Mouse (Mus musculus) heart, embryonic 10.5 days (tissue): ENCODE results near the gene Nr1h4. TPM values are rescaled to one million over a fixed set of nuclear protein-coding genes. Genes with fewer than 3 reads are reported as not detected.

Source experiments
- DNase-seq: peaks from one replicate; pipeline ENCODE4 v3.0.0-alpha.2; 2017; ENCODE audit warnings: low spot score
- H3K27ac ChIP-seq: fragments of 300-500 bp; sonication (generic); 2 replicates; pipeline ENCODE4 v1.5.1; 2016; ENCODE audit warnings: mild to moderate bottlenecking
- H3K27me3 ChIP-seq: fragments of 300-500 bp; sonication (generic); 2 replicates; pipeline ENCODE4 v1.6.1; 2016; ENCODE audit warnings: mild to moderate bottlenecking; ENCODE audit not compliant: poor library complexity, insufficient read depth, severe bottlenecking
- H3K36me3 ChIP-seq: fragments of 300-500 bp; sonication (generic); 2 replicates; pipeline ENCODE4 v1.6.1; 2016; ENCODE audit warnings: mild to moderate bottlenecking, moderate library complexity
- H3K4me1 ChIP-seq: fragments of 300-500 bp; sonication (generic); 2 replicates; pipeline ENCODE4 v1.6.1; 2016; ENCODE audit warnings: mild to moderate bottlenecking
- H3K4me3 ChIP-seq: fragments of 300-500 bp; sonication (generic); 2 replicates; pipeline ENCODE4 v1.5.1; 2016; ENCODE audit warnings: mild to moderate bottlenecking, moderate library complexity
- H3K9me3 ChIP-seq: fragments of 300-500 bp; sonication (generic); 2 replicates; pipeline ENCODE4 v1.6.1; 2016; ENCODE audit warnings: mild to moderate bottlenecking, moderate library complexity
- WGBS: fragments of 180-500 bp; shearing (Covaris S2); methylation state at CpG from one replicate; pipeline ENCODE4 v1.1.7; 2016; 5-methylcytosine and 5-hydroxymethylcytosine counted together
- polyA plus RNA-seq: library from polyadenylated mRNA; unstranded; fragments of >200 nt; fragmentation: Nextera tagmentation; extraction: Ambion mirVana; gene quantifications from 2 replicates; pipeline ENCODE4 v1.2.1, GENCODE M21; 2016

Nr1h4 gene
- polyA plus RNA-seq, 1 experiment from 2014 or later, result 0.16 TPM

GRCm38 (mm10) chr10:89486995-89487742 is 46.2 kb downstream of the Nr1h4 start:
- Histone ChIP-seq H3K27me3 (no peaks in the 10 kb centered on the region), H3K9me3 (no peaks in the 10 kb centered on the region), H3K36me3 (no peaks in the 10 kb centered on the region), H3K4me1 (no peaks in the 10 kb centered on the region), H3K27ac (no peak overlapping the region), H3K4me3 (no peak overlapping the region)
- WGBS, result 59% methylated on average over 4 of the region's 4 CpGs
- no peak for DNase-seq

DNA sequence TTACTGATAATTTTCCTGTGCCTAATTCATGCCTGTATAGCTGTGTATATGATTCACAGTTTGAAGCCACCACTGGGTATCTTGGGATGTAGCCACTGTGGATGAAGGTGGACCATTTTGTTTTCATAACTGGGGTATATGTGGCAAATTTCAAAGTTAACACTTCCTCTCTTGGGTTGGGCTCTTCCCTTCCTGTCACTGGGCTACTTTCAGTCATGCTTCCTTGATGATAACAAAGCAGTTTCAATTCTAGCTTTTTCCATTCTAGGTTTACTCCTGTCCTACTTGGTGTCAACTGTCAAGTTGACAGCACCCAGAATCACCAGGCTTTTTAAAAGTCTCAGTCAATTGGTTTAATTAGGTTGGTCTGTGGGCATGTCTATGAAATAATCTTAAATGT is 48.5 kb downstream of the Nr1h4 start:
- Histone ChIP-seq H3K9me3 (no peaks in the 10 kb centered on the region), H3K36me3 (no peaks in the 10 kb centered on the region), H3K27me3 (no peaks in the 10 kb centered on the region), H3K4me1 (no peaks in the 10 kb centered on the region), H3K27ac (no peak overlapping the region), H3K4me3 (no peak overlapping the region)
- no peak for DNase-seq

GRCm38 (mm10) chr10:89483812-89484602 is 49.4 kb downstream of the Nr1h4 start:
- Histone ChIP-seq H3K27ac (no peak overlapping the region), H3K27me3 (no peaks in the 10 kb centered on the region)
- WGBS, result 77% methylated on average over 18 of the region's 18 CpGs

GRCm38 (mm10) chr10:89483113-89483512 is 50.3 kb downstream of the Nr1h4 start:
- H3K4me3 ChIP-seq, result no peak overlapping the region
- no peaks in the 10 kb centered on the region for H3K4me1 ChIP-seq
- no peaks in the 10 kb centered on the region for H3K36me3 ChIP-seq
- H3K27me3 ChIP-seq, result no peaks in the 10 kb centered on the region
- H3K27ac ChIP-seq, result no peak overlapping the region
- H3K9me3 ChIP-seq, result no peaks in the 10 kb centered on the region
- 92% methylated on average over 14 of the region's 14 CpGs for WGBS
- no peak for DNase-seq

More at GRCm38 (mm10) chr10:89483812-89484602, 49.4 kb downstream of the Nr1h4 start:
- no peak overlapping the region for H3K4me3 ChIP-seq
- no peaks in the 10 kb centered on the region for H3K4me1 ChIP-seq
- no peaks in the 10 kb centered on the region for H3K9me3 ChIP-seq
- H3K36me3 ChIP-seq, result no peaks in the 10 kb centered on the region
- no peak for DNase-seq

DNA sequence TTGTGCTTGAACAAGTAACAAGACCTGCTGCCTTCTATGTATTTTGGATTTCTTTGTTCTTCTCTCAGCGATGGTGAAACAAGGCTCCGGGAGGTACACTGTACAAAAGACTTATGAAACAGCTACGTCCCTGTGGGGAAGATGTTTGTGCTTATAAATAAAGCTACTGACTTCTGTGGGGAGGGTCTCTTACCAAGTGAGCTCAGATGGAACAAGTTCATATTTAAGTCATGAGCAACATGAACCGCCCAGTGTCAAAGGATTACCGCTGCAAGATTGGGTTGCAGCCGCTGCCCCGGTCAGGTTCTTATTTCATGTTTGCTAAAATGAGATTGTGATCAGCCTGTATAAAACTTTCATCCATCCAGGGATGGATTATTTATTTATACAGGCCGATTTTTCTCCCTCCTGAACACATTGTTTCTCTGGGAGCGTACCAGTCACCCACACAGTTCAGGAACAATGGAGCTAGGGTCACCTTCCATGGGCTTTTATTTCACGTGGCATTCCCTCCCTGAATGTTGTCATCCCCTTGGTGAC is 51.2 kb downstream of the Nr1h4 start:
- no peak overlapping the region for H3K27ac ChIP-seq
- H3K9me3 ChIP-seq, result no peaks in the 10 kb centered on the region
- no peaks in the 10 kb centered on the region for H3K36me3 ChIP-seq
- WGBS, result 82% methylated on average over 10 of the region's 10 CpGs
- no peak for DNase-seq
- H3K4me1 ChIP-seq, result no peaks in the 10 kb centered on the region
- no peak overlapping the region for H3K4me3 ChIP-seq
- no peaks in the 10 kb centered on the region for H3K27me3 ChIP-seq

DNA sequence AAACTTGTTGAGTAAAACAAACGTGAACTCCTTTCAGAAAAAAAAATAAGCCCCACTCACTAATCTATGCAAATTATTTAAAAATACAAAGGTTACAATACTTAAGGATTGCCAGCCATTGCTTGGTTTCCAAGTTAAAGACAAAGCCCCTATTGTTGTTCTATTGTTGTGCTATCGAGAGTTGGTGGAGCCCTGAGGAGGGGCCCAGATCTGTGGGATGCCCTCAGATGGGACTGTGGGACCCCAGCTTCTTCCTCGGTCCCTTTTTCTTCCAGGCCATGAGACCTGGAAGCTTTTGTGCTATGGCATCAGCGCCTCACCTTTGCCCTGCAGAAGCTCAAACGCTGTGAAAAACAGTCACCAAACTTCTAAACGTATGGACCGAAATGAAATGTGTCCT is 51.7 kb downstream of the Nr1h4 start:
- Histone ChIP-seq H3K27ac (no peak overlapping the region), H3K9me3 (no peaks in the 10 kb centered on the region), H3K36me3 (no peaks in the 10 kb centered on the region), H3K27me3 (no peaks in the 10 kb centered on the region), H3K4me1 (no peaks in the 10 kb centered on the region), H3K4me3 (no peak overlapping the region)
- DNase-seq, result no peak
- 61% methylated on average over 7 of the region's 7 CpGs for WGBS

- no peak overlapping the region for H3K27ac ChIP-seq
- DNase-seq, result no peak
- no peaks in the 10 kb centered on the region for H3K36me3 ChIP-seq
- no peaks in the 10 kb centered on the region for H3K4me1 ChIP-seq
- H3K9me3 ChIP-seq, result no peaks in the 10 kb centered on the region
- no peaks in the 10 kb centered on the region for H3K27me3 ChIP-seq
- 86% methylated on average over 8 of the region's 8 CpGs for WGBS
- no peak overlapping the region for H3K4me3 ChIP-seq
Observed at GRCm38 (mm10) chr10:89478766-89479165, 54.6 kb downstream of the Nr1h4 start.

- 67% methylated on average over 7 of the region's 7 CpGs for WGBS
- DNase-seq, result no peak
Observed at GRCm38 (mm10) chr10:89470596-89471353, 62.6 kb downstream of the Nr1h4 start.

DNA sequence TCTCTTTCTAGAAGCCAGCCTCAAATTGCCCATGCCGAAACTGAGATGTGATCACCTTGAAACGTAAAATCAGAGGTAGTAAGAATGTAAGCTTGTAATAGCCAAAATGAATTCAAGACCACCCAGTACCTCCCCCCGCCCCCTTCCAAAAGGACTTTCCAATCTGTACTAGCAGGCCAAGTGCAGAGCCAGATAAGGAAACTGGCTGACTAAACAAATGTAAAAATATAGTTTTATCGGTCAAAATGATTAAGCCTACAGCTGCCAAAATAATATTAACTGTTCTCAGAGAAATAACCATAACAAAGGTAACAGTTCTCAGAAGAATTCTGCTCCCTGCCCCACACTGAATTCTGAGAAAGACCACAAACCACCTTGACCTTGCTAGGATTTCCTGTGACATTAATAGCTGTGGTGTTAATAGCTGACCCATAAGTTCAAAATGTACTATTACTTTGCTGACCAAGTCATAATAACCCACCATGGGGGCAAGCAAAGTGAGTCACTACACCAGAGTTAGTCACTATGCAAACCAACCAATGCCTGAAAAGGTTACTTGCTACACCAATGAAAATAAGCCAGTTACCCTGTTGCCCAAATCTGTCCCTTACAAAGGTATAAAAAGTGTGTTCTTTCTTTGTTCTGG is 68.5 kb downstream of the Nr1h4 start:
- no peaks in the 10 kb centered on the region for H3K4me1 ChIP-seq
- no peaks in the 10 kb centered on the region for H3K36me3 ChIP-seq
- H3K9me3 ChIP-seq, result no peaks in the 10 kb centered on the region
- no peak for DNase-seq
- no peak overlapping the region for H3K27ac ChIP-seq
- WGBS, result 83% methylated on average over 4 of the region's 4 CpGs
- no peaks in the 10 kb centered on the region for H3K27me3 ChIP-seq
- no peak overlapping the region for H3K4me3 ChIP-seq

More at GRCm38 (mm10) chr10:89470596-89471353, 62.6 kb downstream of the Nr1h4 start:
- Histone ChIP-seq H3K4me1 (no peaks in the 10 kb centered on the region), H3K4me3 (no peak overlapping the region), H3K27me3 (no peaks in the 10 kb centered on the region), H3K9me3 (no peaks in the 10 kb centered on the region), H3K36me3 (no peaks in the 10 kb centered on the region), H3K27ac (no peak overlapping the region)

DNA sequence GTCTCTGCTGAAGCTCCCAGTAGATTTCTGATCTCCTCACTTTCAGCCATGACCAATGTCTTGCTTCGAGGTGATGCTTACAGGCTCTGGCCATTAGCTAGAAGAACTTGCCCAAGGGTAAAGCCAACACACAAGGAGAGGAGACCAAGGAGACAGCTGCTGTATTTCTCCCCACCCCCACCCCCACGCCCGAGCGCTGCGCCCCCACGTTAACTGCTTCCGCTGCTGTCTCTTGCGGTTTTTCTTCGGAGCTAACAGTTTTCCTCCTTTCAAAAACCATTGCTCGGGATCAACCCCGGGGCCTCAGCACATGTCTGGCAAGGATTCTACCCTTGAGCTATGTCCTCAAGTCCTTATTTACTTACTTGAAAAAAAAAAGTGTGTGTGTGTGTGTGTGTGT is 70.5 kb downstream of the Nr1h4 start:
- Histone ChIP-seq H3K27ac (no peak overlapping the region), H3K36me3 (no peaks in the 10 kb centered on the region), H3K4me1 (no peaks in the 10 kb centered on the region), H3K9me3 (no peaks in the 10 kb centered on the region), H3K27me3 (no peaks in the 10 kb centered on the region), H3K4me3 (no peak overlapping the region)
- 84% methylated on average over 11 of the region's 11 CpGs for WGBS
- no peak for DNase-seq

GRCm38 (mm10) chr10:89461856-89462507 is 71.4 kb downstream of the Nr1h4 start:
- DNase-seq, result peak; percentile 78
- Histone ChIP-seq H3K27me3 (no peaks in the 10 kb centered on the region), H3K9me3 (no peaks in the 10 kb centered on the region), H3K4me3 (no peak overlapping the region), H3K4me1 (no peaks in the 10 kb centered on the region), H3K27ac (no peak overlapping the region), H3K36me3 (no peaks in the 10 kb centered on the region)
- 26% methylated on average over 14 of the region's 14 CpGs for WGBS

GRCm38 (mm10) chr10:89460972-89461371 is 72.4 kb downstream of the Nr1h4 start:
- Histone ChIP-seq H3K4me1 (no peaks in the 10 kb centered on the region), H3K36me3 (no peaks in the 10 kb centered on the region), H3K27me3 (no peaks in the 10 kb centered on the region), H3K4me3 (no peak overlapping the region), H3K9me3 (no peaks in the 10 kb centered on the region), H3K27ac (no peak overlapping the region)
- 87% methylated on average over 11 of the region's 11 CpGs for WGBS
- DNase-seq, result no peak
